Mouse (Mus musculus): ENCODE data around the gene Spryd7. TPM values are rescaled to one million over a fixed set of nuclear protein-coding genes. Genes with fewer than 3 reads are reported as not detected.

The Spryd7 gene
- polyA plus RNA-seq, 1 experiment, result 15.8 TPM

- no peak overlapping the region for H3K27ac ChIP-seq (ENCODE audit: insufficient read depth, low read depth, low read length)
- H3K4me3 ChIP-seq (ENCODE audit: insufficient read depth, low read length), result no peak overlapping the region
- H3K4me1 ChIP-seq (ENCODE audit: control insufficient read depth, insufficient read depth, low read length), result no peaks in the 10 kb centered on the region
- TF ChIP-seq CTCF (IDR thresholded peaks at IDR 0.05; ENCODE audit: low read depth, low read length) (no peak), POLR2A (IDR thresholded peaks at IDR 0.05; ENCODE audit: borderline replicate concordance, low read depth, low read length) (no peak)
Observed at GRCm38 (mm10) chr14:61511494-61511893, 45.2 kb downstream of the Spryd7 start.

DNA sequence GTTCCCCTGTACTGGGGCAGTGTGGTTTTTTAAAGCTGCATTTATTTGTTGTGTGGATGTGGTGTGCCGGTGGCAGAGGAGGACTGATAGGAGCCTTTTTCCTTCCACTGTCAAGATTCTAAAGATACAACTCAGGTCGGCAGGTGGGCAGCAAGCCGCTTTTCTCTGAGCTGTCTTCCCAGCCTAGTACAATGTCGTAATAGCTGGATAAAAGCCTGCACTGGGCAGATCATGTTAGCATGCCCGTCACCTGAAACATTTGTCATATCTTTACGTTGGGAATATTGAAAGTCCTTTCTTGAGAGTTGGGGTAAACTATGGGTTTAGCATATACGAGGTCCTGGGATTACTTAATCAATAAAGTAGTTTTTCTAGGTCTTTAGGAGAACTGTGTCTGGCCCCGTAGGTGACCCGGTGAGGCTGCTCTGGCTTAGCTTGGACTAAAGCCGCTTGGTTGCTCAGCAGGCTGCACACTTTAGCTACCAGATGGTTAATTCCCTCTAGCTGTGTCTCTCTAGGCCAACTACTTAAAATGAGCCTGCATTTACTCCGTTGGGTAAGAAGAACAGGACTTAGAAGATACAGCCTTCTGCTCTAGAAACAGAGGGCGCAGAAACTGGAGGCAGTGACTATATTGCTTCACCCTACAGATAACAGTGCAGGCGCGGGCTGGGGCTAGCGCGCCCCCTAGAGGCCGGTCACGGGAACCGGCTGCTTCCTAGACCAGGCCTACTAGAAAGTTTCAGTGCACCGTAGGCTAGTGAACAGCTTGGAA, 58.8 kb downstream of the Spryd7 start:
- TF ChIP-seq POLR2A (IDR thresholded peaks at IDR 0.05; ENCODE audit: borderline replicate concordance, low read depth, low read length) (no peak), CTCF (IDR thresholded peaks at IDR 0.05; ENCODE audit: low read depth, low read length) (peak; percentile 82)
- no peak overlapping the region for H3K27ac ChIP-seq (ENCODE audit: insufficient read depth, low read depth, low read length)
- peaks cover 25% of the 10 kb centered on the region for H3K4me1 ChIP-seq (ENCODE audit: control insufficient read depth, insufficient read depth, low read length)
- no peak overlapping the region for H3K4me3 ChIP-seq (ENCODE audit: insufficient read depth, low read length)

DNA sequence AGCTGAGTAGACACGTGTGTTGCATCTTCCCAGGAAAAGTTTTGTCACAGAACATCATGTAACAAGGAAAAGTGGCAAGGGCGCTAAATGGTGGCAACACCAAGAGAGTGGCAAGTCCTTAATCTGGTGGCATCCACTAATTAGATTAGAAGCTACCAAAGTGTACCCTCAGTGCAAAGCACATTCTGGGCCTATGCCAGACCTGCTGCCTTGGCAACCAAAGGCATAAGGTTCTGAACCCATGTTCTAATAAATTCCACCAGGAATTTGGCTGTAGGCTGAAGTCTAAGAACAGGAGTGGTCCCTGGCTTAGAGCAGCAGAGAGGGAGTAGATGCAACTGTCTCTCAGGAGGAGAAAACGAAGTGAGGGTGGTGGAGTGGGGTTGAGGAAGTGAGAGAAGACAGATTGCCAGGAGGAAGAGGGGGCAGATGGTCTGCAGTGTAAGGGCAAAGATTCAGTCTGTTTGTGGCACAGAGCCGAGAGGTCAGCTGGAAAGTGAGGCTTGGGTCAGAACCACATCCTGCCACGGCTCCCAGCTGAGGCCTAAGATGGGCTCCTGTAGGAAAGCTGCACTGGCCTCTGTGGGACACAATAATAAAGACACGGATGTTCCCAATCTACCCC, 63.1 kb downstream of the Spryd7 start:
- H3K4me3 ChIP-seq (ENCODE audit: insufficient read depth, low read length), result no peak overlapping the region
- peak overlapping the region; percentile 11; the same call in 1 of the 2 replicates for H3K27ac ChIP-seq (ENCODE audit: insufficient read depth, low read depth, low read length)
- TF ChIP-seq POLR2A (IDR thresholded peaks at IDR 0.05; ENCODE audit: borderline replicate concordance, low read depth, low read length) (no peak), CTCF (IDR thresholded peaks at IDR 0.05; ENCODE audit: low read depth, low read length) (no peak)
- H3K4me1 ChIP-seq (ENCODE audit: control insufficient read depth, insufficient read depth, low read length), result peaks cover 29% of the 10 kb centered on the region

Other genes with a start within 250 kb of the Spryd7 start
- gene Arl11, start 247.1 kb downstream of the Spryd7 start, polyA plus RNA-seq (2012; ENCODE audit: insufficient read depth, insufficient read length, missing spikeins), result 97.1 and 103 TPM in 2 replicates
- 8.1 and 8.8 TPM in 2 replicates for gene Ebpl, start 196.4 kb downstream of the Spryd7 start, polyA plus RNA-seq (2012; ENCODE audit: insufficient read depth, insufficient read length, missing spikeins)
- gene Kpna3, start 117.0 kb downstream of the Spryd7 start, polyA plus RNA-seq (2012; ENCODE audit: insufficient read depth, insufficient read length, missing spikeins), result 35.1 and 35.8 TPM in 2 replicates
- 6.5 and 6.9 TPM in 2 replicates for gene Trim13, start 41.4 kb upstream of the Spryd7 start, polyA plus RNA-seq (2012; ENCODE audit: insufficient read depth, insufficient read length, missing spikeins)
- gene Kcnrg, start 50.6 kb upstream of the Spryd7 start, polyA plus RNA-seq (2012; ENCODE audit: insufficient read depth, insufficient read length, missing spikeins), result not detected in 2 replicates

Measured in bone marrow macrophage, adult 2 months (primary cell).